Mouse (Mus musculus) urinary bladder, postnatal 10 days (tissue): ENCODE data around the gene Hps4.

Source experiments
- DNase-seq: peaks from one replicate; pipeline ENCODE4 v3.0.0; 2022; ENCODE audit warnings: low spot score

The Hps4 gene

GRCm38 (mm10) chr5:112367338-112367737, 24.5 kb downstream of the Hps4 start:
- no peak for DNase-seq

DNA sequence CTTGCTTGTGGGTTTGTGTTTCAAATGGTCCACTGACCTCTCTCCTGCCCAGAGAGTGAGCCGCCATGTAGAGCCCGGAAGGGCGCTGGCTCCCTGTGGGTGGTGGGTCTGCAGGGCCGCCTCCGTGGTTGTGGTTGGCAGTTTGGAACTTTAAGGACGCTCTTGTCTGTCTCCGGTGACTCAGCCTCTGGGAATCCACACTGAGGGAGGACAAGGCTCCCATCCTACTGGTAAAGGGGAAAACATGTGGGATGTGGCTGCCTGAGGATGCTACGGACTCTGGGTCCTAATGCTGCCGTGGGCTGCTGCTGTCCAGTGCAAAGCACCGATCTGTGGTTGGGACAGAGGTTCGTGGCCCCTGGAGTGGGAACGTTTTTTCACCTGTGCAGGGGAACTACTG, 25.0 kb downstream of the Hps4 start:
- DNase-seq: no peak

DNA sequence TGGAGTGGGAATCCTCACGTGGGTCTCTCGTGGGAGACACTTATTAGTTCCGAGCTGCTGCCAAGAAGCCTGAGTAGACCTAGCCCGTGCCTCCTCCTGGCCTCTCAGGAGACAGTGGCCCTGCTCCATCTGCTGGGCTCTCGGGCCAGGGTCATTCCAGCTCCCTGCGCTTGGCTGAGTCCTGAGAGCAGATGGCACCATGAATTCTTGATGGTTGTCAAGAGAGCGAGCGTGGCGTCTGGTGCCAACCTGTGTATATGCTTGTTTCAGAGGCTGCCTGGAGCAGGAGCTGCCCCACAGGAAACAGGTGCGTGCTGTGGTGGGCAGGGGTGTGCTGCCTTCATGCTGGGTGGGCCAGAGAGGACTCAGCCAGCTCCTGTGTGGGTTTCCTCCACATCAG, 25.8 kb downstream of the Hps4 start:
- DNase-seq: no peak

DNA sequence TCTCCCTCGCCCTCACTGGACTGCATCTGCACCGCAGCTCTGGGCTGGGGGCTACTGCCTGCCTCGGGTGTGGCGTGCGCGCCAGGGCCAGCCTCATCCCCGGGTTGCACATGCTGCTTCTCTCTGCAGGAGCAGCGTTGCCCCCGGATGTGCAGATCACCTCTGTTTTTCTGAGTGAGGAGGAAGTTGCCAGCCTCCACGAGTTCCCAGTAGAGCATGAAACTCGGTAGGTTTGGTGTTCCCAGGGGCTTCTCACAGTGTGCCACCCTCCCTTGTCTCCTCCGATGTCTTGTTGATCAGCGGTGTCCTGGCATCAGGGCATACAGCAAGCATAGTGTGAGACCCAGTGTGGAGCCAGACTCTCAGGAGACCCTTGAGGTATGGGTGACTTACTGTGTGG, 26.4 kb downstream of the Hps4 start:
- DNase-seq: no peak

- DNase-seq: no peak
Observed at GRCm38 (mm10) chr5:112370236-112370813, 27.4 kb downstream of the Hps4 start.

- DNase-seq: no peak
Observed at GRCm38 (mm10) chr5:112371933-112372332, 29.1 kb downstream of the Hps4 start.

GRCm38 (mm10) chr5:112376111-112376510, 33.2 kb downstream of the Hps4 start:
- DNase-seq: no peak

GRCm38 (mm10) chr5:112377380-112377779, 34.5 kb downstream of the Hps4 start:
- no peak for DNase-seq

DNA sequence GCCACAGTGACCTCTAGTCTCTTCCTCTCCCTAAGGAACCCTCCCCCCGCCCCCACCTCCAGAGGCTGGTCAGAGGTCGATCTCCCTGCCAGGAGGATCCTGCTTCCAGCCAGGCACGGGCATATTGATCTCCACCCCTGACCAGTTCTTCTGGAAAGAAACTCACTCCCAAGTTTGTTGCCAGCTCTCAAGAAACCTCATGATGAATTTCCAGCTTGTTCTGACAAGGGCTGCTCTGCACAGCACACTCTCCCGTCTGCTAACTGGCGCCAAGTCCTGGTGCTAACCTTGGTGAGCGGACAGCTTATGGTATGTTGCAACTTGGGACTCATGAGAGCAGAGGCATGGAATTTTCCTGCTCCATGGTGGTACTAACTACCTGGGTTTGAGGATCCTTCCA, 35.8 kb downstream of the Hps4 start:
- DNase-seq: no peak

DNA sequence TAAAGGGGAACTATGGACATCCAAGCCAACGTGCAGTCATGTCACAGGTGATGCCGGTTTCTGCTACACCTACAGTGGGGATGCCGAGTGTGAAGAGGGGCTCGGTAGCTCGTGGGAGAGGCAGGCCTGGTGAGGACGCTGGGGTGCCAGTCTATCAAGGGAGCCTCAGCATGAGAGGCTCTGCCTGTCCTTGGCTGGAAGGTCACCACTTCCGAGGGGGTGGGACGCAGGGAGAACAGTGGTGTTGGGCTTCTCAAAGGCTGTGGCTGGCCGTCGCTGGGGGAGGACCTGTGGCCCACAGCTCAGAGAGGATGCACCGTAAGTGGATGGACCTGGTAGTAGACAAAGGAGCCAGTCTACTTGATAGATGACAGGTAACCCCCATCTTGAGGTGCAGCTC, 38.3 kb downstream of the Hps4 start:
- DNase-seq: no peak

- no peak for DNase-seq
Observed at GRCm38 (mm10) chr5:112382042-112382441, 39.2 kb downstream of the Hps4 start.

DNA sequence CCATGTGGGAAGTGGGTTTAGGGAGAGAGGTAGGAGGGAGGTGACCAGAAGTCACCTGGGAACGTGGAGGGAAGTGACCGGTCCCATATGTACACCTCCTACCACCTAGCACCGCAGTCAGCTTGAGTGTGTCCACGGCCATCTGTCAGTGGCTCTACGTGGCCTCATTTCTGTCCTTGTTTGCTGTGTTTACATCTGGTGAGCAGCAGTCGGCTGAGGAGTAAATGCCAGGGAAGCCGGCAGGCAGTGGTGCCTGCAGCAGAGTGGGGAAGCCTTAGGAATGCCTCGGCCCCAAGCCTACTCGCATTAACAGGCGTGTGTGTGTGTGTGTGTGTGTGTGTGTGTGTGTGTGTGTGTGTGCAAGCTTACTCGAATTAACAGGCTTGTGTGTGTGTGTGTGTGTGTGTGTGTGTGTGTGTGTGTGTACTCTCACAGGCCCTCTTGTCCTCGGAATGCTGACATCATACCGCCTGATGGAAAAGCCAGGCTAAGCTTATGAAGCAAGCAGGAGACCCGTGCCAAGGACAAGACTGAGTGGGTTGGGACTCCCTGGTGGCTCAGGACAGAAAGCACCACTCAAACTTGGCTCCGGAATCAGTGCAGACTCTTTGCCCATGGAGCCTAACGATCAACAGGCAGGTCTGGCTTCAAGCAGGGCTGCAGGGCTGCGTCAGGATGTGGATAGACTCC, 39.9 kb downstream of the Hps4 start:
- DNase-seq: no peak

DNA sequence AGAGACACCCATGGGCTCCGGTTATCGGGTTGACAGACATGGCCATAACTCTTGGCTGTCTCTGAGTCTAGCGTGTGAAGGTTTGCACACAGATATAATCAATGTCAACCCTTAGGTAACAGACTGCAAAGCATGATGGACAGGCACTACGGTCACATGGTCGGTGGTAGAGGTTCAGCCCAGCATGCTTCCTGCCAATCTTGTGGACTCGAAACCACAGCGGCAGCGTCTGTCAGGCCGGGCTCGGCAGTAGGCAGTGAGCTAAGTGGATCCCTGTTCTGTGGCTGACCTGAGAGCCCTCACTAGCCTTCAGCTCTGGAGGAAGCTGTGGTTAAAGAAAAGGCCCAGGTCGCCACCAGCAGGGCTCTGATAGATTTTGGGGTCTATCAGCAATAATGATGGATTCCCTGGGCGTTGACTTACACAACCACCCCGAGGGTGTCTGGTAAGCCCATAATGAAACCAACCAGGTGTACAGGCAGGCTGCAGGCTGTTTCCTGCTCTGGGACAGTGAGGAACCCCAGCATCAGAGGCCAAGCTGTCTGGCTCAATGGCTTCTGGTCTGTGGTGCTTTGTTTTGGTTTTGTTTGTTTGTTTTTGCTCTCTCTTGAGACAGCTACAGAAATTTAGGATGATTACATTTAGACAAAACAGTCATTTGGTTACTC, 42.1 kb downstream of the Hps4 start:
- no peak for DNase-seq

DNA sequence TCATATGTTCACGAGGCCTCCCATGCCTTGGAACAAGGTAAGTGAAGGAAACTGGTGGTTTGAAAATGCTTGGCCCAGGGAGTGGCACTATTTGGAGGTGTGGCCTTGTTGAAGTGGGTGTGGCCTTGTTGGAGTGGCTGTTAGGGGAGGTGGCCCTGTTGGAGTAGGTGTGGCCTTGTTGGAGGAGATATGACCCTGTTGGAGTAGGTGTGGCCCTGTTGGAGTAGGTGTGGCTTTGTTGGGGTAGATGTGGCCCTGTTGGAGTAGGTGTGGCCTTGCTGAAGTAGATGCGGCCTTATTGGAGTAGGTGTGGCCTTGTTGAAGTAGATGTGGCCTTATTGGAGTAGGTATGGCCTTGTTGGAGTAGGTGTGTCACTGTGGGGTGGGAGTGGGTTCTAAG, 43.1 kb downstream of the Hps4 start:
- DNase-seq: no peak

DNA sequence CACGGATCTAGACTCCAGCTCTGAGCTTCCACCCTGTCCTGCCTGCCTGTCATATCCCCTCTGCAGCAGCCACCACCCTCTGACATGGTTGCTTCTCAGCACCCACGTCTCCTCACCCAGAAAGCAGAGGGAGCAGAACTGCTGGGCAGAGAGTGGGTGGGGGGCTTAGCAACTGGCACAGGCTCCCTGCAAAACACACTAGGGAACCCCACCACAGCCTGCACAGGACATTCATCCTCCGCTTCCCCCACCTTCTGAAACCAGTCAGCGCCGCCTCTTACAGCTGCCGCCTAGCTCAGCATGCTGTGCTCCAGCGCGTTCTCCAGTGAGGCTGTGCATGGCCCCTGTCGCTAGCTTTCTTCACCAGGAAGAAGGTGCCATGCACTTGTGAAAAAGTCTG, 46.5 kb downstream of the Hps4 start:
- DNase-seq: no peak

GRCm38 (mm10) chr5:112391002-112391401, 48.1 kb downstream of the Hps4 start:
- DNase-seq: no peak

- no peak for DNase-seq
Observed at GRCm38 (mm10) chr5:112391676-112392323, 48.9 kb downstream of the Hps4 start.

DNA sequence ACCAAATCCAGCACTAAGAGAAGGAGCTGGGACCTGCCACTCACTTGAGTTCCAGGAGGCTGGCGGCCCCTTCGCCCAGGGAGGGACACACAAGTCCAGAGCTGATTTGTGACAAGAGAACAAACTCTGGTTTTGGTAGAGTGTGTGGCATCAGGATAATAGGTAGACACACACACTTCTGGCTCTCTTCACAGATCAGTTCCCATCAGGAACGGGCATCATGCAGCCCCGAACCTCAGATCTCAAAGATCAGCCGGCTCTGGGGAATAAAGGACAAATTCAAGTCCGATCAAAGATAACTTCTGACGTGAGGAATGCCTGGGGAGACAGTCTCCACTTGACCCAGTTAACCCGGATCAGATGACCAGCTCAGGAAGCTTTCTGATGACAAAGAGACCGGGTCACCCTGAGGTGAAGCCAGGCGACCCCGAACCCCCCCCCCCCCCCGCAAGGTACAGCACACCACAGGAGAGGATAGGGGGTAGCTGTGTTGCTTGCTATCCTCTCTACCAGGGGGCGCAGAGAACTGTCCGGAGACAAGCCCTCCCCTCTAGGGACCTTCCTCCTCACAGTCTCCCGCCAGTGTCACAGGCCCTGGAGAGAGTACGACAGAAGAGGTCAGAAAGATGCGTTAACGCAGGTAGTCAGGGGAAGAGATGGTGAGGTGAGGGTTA, 51.0 kb downstream of the Hps4 start:
- DNase-seq: no peak

DNA sequence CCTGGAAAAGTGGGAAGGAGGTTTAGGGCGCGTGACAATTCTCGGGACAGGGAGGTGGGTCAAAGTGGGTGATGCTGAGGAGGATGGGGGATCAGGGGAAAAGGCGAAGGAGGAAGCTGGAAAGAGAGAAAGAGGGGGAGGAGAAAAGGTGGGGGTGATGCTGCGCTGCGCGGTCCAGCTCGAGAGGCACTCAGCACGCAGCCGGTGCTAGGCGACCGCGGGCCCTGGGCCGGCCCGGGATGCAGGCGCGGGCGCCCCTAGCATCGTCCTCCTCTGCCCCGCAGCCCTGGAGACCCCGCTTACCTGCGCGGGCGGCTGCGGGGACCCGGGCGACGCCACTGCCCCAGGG, 51.5 kb downstream of the Hps4 start:
- DNase-seq: no peak

DNA sequence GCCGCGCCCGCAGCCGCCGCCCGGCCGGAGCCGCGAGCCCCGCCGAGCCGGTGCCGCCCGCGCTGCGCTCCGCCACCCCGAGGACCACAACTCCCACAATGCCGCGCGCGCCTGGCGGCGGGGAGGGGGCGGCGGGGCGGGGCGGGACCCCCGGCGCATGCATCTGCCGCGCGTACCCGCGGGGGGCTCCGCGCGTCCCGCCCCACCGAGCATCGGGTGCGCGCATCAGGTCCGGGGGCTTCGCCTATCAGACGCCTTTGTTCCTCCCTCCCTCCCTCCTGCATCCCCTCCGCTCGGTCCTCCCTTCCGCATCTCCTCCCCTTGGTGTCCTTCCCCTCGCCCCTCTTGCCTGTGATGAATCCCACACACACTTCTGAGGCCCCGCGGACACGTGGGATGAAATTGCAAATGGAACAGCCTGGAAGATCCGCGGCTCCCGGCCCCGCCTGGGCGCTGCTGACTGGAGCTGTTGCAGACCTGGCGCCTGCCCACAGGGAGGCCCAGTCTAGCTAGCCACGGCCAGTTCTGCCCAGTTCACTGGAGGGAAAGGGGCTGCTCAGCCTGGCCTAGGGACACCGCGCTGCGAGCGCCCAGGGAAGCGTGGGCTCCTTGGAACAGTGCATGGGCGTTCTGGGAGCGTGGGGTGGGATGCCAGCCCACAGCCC, 52.0 kb downstream of the Hps4 start, which contains the start of gene Asphd2:
Asphd2 (minus strand) TSS at position 88 of the 665 bp plus-strand sequence.
- DNase-seq: no peak

DNA sequence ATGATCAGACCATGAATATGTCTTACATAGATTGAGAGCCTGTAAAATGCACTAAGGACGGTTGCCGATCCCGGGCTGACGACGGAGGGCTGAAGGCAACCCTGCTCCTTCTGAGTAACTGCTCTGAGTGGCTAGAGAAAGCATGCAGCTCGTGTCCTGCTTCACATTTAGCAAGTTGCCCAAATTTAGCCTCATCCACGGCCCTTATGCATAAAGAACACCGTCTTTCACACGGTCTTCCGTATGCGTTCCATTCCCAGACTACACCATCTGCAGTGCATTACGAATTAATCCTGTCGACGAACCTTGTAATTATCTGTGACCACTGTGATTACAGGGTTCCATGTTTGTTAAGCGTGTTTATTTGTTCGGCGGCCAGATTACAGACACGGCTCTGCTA, 53.2 kb downstream of the Hps4 start:
- no peak for DNase-seq

DNA sequence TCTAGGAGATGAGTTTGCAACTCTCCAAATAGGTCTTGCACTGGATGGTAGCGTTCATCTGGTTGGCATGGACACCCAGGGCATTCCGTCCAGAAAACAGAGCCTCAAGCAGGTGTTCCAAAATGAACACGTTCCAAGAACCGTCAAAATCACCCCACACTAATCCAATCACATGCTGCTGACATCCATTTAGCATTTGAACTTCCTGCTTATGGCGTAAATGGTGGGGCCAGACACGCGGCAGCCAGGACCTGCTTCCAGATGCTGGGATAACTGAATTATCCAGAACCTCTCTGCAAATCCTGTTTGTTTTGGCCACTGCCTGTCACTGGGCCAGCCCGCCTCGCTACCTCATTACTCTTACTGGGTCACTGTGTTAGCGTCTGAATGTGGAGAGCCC, 56.4 kb downstream of the Hps4 start:
- DNase-seq: no peak
